Mouse (Mus musculus) testis, adult 2 months (tissue): ENCODE data around the gene Aldh1a2.

Experiments
- CTCF ChIP-seq: fragments of 200-500 bp; IDR thresholded peaks from 2 replicates; pipeline ENCODE4 v1.5.1; 2012; ENCODE audit warnings: low read depth, mild to moderate bottlenecking, inconsistent platforms, low read length, moderate library complexity; ENCODE audit not compliant: control insufficient read depth, insufficient read depth, insufficient replicate concordance
- POLR2A ChIP-seq: fragments of 200-500 bp; IDR thresholded peaks from 2 replicates; pipeline ENCODE4 v1.6.1; 2012; ENCODE audit warnings: low read depth, mild to moderate bottlenecking, inconsistent platforms, low read length, moderate library complexity; ENCODE audit not compliant: control insufficient read depth

DNA sequence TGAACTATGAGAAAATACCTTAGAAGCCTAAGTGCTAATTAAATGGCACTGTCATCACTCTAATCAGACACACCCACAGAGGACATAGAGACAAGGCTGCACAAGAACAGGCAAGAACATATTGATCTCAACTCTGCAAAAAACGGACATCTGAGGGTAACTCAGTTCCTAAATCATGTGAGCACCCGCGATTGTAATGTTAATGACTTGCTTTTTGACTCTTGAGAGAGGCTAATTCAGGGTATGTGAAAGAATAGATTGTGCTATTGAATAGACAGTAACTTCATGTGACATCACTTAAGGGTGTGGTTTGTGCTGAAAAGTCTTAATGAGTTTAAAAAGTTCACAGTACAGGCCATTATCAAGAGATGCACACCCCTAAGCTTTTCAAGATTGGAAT lies 116.1 kb downstream of the Aldh1a2 start:
- TF ChIP-seq CTCF (no peak), POLR2A (no peak)
